Mouse (Mus musculus): ENCODE measurements around the gene Sla2. TPM values are rescaled to one million over a fixed set of nuclear protein-coding genes. Genes with fewer than 3 reads are reported as not detected.
"Not testable (repeated sequence)": the region's sequence is repeated elsewhere in the genome, so short reads cannot be mapped to it uniquely, and the experiment has no call there.

The Sla2 gene
- polyA plus RNA-seq, 1 experiment from 2014 or later: 0.31 TPM

GRCm38 (mm10) chr2:156919191-156919590, 32.2 kb upstream of the Sla2 start:
- not testable (repeated sequence) for H3K27me3 ChIP-seq; H3K9me3 ChIP-seq; ATAC-seq (ENCODE audit: low FRiP score); H3K4me1 ChIP-seq (replicated peaks); H3K4me3 ChIP-seq; H3K36me3 ChIP-seq; H3K4me2 ChIP-seq; H3K9ac ChIP-seq; H3K27ac ChIP-seq
- 95% methylated on average over 11 of the region's 11 CpGs for WGBS

- 72% methylated on average over 4 of the region's 4 CpGs for WGBS
- no peaks in the 10 kb centered on the region for H3K36me3 ChIP-seq
- ATAC-seq (ENCODE audit: low FRiP score): no peak
- no peak overlapping the region for H3K4me3 ChIP-seq
- H3K9me3 ChIP-seq: no peaks in the 10 kb centered on the region
- no peak overlapping the region for H3K4me2 ChIP-seq
- H3K9ac ChIP-seq: no peak overlapping the region
- H3K27ac ChIP-seq: no peak overlapping the region
- no peaks in the 10 kb centered on the region for H3K27me3 ChIP-seq
- no peaks in the 10 kb centered on the region for H3K4me1 ChIP-seq (replicated peaks)
These were observed 31.6 kb upstream of the Sla2 start for GRCm38 (mm10) chr2:156918562-156918961.

- 91% methylated on average over 3 of the region's 3 CpGs for WGBS
- no peaks in the 10 kb centered on the region for H3K4me1 ChIP-seq (replicated peaks)
- H3K4me2 ChIP-seq: no peak overlapping the region
These were observed 29.6 kb upstream of the Sla2 start for GRCm38 (mm10) chr2:156916419-156917125.

GRCm38 (mm10) chr2:156915559-156915958, 28.6 kb upstream of the Sla2 start:
- no peaks in the 10 kb centered on the region for H3K36me3 ChIP-seq
- 90% methylated on average over 3 of the region's 3 CpGs for WGBS
- H3K27ac ChIP-seq: no peak overlapping the region
- H3K9me3 ChIP-seq: no peaks in the 10 kb centered on the region
- H3K4me3 ChIP-seq: no peak overlapping the region
- no peak overlapping the region for H3K4me2 ChIP-seq
- ATAC-seq (ENCODE audit: low FRiP score): no peak
- H3K27me3 ChIP-seq: no peaks in the 10 kb centered on the region
- H3K4me1 ChIP-seq (replicated peaks): no peaks in the 10 kb centered on the region
- no peak overlapping the region for H3K9ac ChIP-seq

More at GRCm38 (mm10) chr2:156916419-156917125, 29.6 kb upstream of the Sla2 start:
- H3K4me3 ChIP-seq: no peak overlapping the region
- H3K27me3 ChIP-seq: no peaks in the 10 kb centered on the region
- no peak for ATAC-seq (ENCODE audit: low FRiP score)
- no peak overlapping the region for H3K9ac ChIP-seq
- no peaks in the 10 kb centered on the region for H3K9me3 ChIP-seq
- no peak overlapping the region for H3K27ac ChIP-seq
- no peaks in the 10 kb centered on the region for H3K36me3 ChIP-seq

- no peak overlapping the region for H3K4me2 ChIP-seq
- WGBS: 68% methylated on average over 5 of the region's 5 CpGs
- ATAC-seq (ENCODE audit: low FRiP score): no peak
- H3K4me1 ChIP-seq (replicated peaks): no peaks in the 10 kb centered on the region
- no peaks in the 10 kb centered on the region for H3K27me3 ChIP-seq
- H3K9me3 ChIP-seq: no peaks in the 10 kb centered on the region
- no peak overlapping the region for H3K27ac ChIP-seq
- no peak overlapping the region for H3K4me3 ChIP-seq
- H3K36me3 ChIP-seq: no peaks in the 10 kb centered on the region
- H3K9ac ChIP-seq: no peak overlapping the region
These were observed 26.2 kb upstream of the Sla2 start for GRCm38 (mm10) chr2:156913191-156913590.

- not testable (repeated sequence) for H3K4me1 ChIP-seq (replicated peaks); H3K36me3 ChIP-seq; H3K27me3 ChIP-seq; H3K4me3 ChIP-seq; H3K27ac ChIP-seq; H3K9ac ChIP-seq; H3K9me3 ChIP-seq; H3K4me2 ChIP-seq; ATAC-seq (ENCODE audit: low FRiP score)
- 29% methylated on average over 4 of the region's 4 CpGs for WGBS
These were observed 18.9 kb upstream of the Sla2 start for GRCm38 (mm10) chr2:156905931-156906330.

- no peak overlapping the region for H3K9ac ChIP-seq
- no peak overlapping the region for H3K4me2 ChIP-seq
- no peak for ATAC-seq (ENCODE audit: low FRiP score)
- no peak overlapping the region for H3K27ac ChIP-seq
- H3K27me3 ChIP-seq: no peaks in the 10 kb centered on the region
- H3K4me1 ChIP-seq (replicated peaks): no peaks in the 10 kb centered on the region
- no peaks in the 10 kb centered on the region for H3K9me3 ChIP-seq
- 33% methylated on average over 6 of the region's 6 CpGs for WGBS
- no peak overlapping the region for H3K4me3 ChIP-seq
- H3K36me3 ChIP-seq: no peaks in the 10 kb centered on the region
These were observed 18.2 kb upstream of the Sla2 start for GRCm38 (mm10) chr2:156904976-156905717.

- no peak for ATAC-seq (ENCODE audit: low FRiP score)
- H3K4me1 ChIP-seq (replicated peaks): no peaks in the 10 kb centered on the region
- H3K27me3 ChIP-seq: no peaks in the 10 kb centered on the region
- no peak overlapping the region for H3K9ac ChIP-seq
- no peaks in the 10 kb centered on the region for H3K36me3 ChIP-seq
- no peak overlapping the region for H3K27ac ChIP-seq
- H3K4me3 ChIP-seq: no peak overlapping the region
- 30% methylated on average over 2 of the region's 2 CpGs for WGBS
- no peak overlapping the region for H3K4me2 ChIP-seq
- H3K9me3 ChIP-seq: no peaks in the 10 kb centered on the region
These were observed 16.4 kb upstream of the Sla2 start for GRCm38 (mm10) chr2:156903367-156903766.

- not testable (repeated sequence) for H3K4me1 ChIP-seq (replicated peaks); ATAC-seq (ENCODE audit: low FRiP score); H3K9ac ChIP-seq; H3K36me3 ChIP-seq; H3K4me2 ChIP-seq; H3K27ac ChIP-seq; H3K4me3 ChIP-seq; H3K27me3 ChIP-seq; H3K9me3 ChIP-seq
- 78% methylated on average over 3 of the region's 4 CpGs for WGBS
These were observed 15.4 kb upstream of the Sla2 start for GRCm38 (mm10) chr2:156902411-156902810.

GRCm38 (mm10) chr2:156901883-156902282, 14.9 kb upstream of the Sla2 start:
- no peak overlapping the region for H3K27ac ChIP-seq
- H3K4me3 ChIP-seq: no peak overlapping the region
- ATAC-seq (ENCODE audit: low FRiP score): no peak
- H3K27me3 ChIP-seq: no peaks in the 10 kb centered on the region
- WGBS: 78% methylated on average over 6 of the region's 6 CpGs
- no peak overlapping the region for H3K4me2 ChIP-seq
- no peaks in the 10 kb centered on the region for H3K36me3 ChIP-seq
- no peaks in the 10 kb centered on the region for H3K9me3 ChIP-seq
- H3K9ac ChIP-seq: no peak overlapping the region
- no peaks in the 10 kb centered on the region for H3K4me1 ChIP-seq (replicated peaks)

- H3K9me3 ChIP-seq: no peaks in the 10 kb centered on the region
- H3K9ac ChIP-seq: no peak overlapping the region
- no peaks in the 10 kb centered on the region for H3K36me3 ChIP-seq
- H3K27me3 ChIP-seq: no peaks in the 10 kb centered on the region
- no peaks in the 10 kb centered on the region; the same call in 1 of the 2 replicates for H3K4me1 ChIP-seq (replicated peaks)
- no peak overlapping the region for H3K27ac ChIP-seq
- H3K4me2 ChIP-seq: no peak overlapping the region
- ATAC-seq (ENCODE audit: low FRiP score): no peak
- 80% methylated on average over 2 of the region's 2 CpGs for WGBS
- no peak overlapping the region for H3K4me3 ChIP-seq
These were observed 14.4 kb upstream of the Sla2 start for GRCm38 (mm10) chr2:156901344-156901743.

- WGBS: 79% methylated on average over 4 of the region's 4 CpGs
- ATAC-seq (ENCODE audit: low FRiP score): no peak
- no peak overlapping the region for H3K27ac ChIP-seq
- H3K36me3 ChIP-seq: no peaks in the 10 kb centered on the region
- H3K9ac ChIP-seq: no peak overlapping the region
- no peak overlapping the region for H3K4me3 ChIP-seq
- no peaks in the 10 kb centered on the region; the same call in 1 of the 2 replicates for H3K4me1 ChIP-seq (replicated peaks)
- H3K27me3 ChIP-seq: no peaks in the 10 kb centered on the region
- no peak overlapping the region for H3K4me2 ChIP-seq
- no peaks in the 10 kb centered on the region for H3K9me3 ChIP-seq
These were observed 12.2 kb upstream of the Sla2 start for GRCm38 (mm10) chr2:156899184-156899583.

- H3K4me2 ChIP-seq: no peak overlapping the region
- H3K4me3 ChIP-seq: no peak overlapping the region
- 74% methylated on average over 4 of the region's 4 CpGs for WGBS
- no peaks in the 10 kb centered on the region; the same call in 1 of the 2 replicates for H3K4me1 ChIP-seq (replicated peaks)
- no peak overlapping the region for H3K27ac ChIP-seq
- no peaks in the 10 kb centered on the region for H3K27me3 ChIP-seq
- no peaks in the 10 kb centered on the region for H3K36me3 ChIP-seq
- ATAC-seq (ENCODE audit: low FRiP score): no peak
- no peaks in the 10 kb centered on the region for H3K9me3 ChIP-seq
- no peak overlapping the region for H3K9ac ChIP-seq
These were observed 11.4 kb upstream of the Sla2 start for GRCm38 (mm10) chr2:156898374-156898773.
